Mouse (Mus musculus) R1 (cell line): ENCODE data around the gene Zxdb.
"Not testable (repeated sequence)": the region's sequence is repeated elsewhere in the genome, so short reads cannot be mapped to it uniquely, and the experiment has no call there.

Experiments used
- DNase-seq: peaks from one replicate; pipeline ENCODE4 v3.0.0-alpha.2; 2018; ENCODE audit warnings: low read depth, low spot score

Gene Zxdb

DNA sequence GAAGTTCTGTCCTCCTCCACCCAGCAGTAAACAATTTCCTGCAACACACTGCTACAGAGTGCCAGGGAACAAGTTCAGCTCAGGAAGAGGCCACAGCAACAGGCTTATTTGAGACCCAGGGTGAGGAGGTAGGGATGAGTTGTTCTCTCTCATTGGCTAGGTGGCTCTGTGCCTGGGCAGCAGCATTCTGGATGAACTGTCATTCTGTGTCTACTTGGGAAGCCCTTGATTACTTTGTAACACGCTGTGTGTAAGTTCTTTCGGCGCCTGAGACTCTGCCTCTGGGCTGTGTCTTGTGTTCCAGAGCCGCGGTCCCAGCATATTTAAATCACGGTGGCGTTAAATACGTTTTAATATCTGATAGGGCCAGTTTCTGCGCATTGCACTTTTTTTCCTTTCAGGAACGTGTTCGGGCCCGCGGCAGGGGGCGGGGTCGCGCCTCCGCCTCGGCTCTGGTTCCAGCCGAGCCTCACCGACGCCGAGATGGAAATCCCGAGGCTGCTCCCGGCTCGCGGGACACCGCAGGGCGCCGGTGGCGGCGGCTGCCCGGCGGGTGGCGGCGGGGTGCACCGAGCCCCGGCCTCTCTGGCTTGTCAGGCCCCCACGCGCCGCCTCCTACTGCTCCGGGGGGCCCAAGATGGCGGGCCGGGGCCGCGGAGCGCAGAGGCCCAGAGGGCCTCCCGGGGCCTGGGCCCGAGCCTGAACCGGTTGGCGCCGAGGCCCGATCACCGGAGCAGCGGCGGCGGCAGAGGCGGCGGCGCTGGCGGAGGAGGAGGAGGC is at the start of gene Zxdb:
Gene Zxdb, plus strand, starts transcription at position 378 of the 780 bp plus-strand sequence.
- not testable (repeated sequence) for DNase-seq

GRCm38 (mm10) chrX:94674977-94675376 is 49.4 kb upstream of the Zxdb start:
- DNase-seq: peak; percentile 44

DNA sequence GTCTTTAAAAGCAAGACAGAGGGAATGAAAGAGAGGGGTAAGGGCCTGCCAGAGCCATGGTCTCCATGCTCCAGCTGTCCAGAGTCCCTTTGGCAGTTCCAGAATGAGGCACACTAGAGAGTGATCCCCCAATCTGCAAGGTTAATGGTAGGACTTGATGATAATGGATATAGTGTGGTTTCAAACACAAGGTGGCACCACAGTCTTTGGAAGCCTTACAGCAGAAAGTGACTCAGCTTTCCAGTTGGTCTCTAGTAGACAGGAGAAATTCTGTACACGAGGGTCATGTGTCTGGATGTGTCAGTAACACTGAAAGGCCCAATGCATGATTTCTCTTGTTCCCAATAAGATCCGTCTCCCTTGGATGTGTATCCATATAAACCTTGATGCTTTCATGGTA is 42.8 kb upstream of the Zxdb start:
- DNase-seq: not testable (repeated sequence)

DNA sequence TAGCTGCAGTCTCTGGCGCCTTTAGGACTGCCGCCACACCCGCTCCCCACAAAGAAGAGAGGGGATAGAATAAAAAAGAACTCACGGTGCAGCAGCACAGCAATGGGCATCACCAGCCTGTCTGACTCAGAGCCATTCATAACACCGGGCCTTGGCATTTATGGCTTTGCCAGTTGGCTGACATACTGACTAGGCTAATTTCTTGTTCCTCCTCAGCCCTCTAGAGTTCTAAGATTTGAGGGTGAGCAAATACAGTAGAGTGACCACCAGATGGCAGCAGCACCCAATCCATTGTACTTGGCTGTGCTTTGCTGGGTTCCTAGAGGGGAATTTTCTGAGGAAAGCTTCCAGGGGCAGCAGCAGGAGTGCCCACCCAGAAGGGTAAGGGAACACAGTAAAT is 34.8 kb upstream of the Zxdb start:
- DNase-seq: not testable (repeated sequence)

DNA sequence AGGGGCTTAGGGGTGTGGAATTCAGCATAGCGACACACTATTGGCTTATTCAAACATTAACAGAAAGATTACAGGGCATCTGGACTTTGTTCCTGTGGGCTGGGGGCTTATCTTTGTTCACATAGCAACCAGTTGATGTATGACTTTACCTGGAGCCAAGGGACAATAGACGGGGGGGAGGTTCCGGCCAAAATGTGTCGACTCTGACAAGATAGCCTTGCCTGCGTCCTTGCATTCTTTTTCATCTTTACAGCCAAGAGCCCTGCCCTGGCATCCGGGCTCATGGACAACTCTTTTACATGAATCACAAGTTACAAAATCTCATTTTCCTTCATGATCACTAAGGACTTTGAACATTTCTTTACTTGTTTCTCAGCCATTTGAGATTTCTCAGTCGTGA is 17.7 kb upstream of the Zxdb start:
- not testable (repeated sequence) for DNase-seq

DNA sequence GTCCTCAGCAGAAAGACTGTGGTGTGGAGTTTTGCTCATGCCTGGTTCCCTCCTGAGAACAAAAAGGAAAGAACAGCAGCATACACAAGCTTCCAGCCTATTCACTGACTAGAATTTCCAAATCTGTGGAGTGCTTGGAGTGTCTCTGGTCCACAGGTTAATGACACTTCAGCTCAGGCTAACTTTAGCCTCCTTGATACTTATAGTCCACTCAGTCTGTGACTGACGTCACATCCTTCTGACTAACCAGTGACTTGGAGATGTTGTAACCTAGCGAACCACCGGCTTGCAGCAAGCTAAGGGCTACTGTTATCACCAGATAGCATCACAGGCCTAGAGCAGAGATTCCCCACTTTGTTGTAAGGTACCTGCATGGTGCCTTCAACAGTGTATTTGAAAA is 14.6 kb upstream of the Zxdb start:
- DNase-seq: not testable (repeated sequence)

DNA sequence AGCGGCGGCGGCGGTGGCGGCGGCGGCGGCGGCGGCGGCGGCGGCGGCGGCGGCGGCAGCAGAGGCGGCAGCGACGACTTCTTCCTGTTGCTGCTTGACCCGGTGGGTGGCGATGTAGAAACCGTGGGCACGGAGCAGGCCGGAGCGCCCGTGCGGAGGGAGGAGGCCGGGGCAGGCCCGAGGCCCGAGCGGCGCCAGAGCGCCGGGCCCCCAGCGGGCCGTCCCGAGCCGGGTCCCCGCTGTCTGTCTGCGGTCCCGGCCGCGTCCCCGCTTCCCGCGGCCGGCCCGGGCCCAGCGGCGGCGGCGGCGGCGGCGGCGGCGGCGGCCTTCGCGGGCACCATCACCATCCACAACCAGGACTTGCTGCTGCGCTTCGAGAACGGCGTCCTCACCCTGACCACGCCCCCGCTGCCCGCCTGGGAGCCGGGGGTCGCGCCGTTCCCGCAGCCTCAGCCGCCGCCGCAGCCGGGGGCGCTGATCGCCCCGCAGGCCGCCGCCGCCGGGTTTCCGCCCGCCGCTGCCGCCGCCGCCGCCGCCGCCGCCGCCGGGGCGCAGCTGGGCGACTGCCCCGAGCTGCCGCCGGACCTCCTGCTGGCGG is 702 bp downstream of the Zxdb start:
- not testable (repeated sequence) for DNase-seq

DNA sequence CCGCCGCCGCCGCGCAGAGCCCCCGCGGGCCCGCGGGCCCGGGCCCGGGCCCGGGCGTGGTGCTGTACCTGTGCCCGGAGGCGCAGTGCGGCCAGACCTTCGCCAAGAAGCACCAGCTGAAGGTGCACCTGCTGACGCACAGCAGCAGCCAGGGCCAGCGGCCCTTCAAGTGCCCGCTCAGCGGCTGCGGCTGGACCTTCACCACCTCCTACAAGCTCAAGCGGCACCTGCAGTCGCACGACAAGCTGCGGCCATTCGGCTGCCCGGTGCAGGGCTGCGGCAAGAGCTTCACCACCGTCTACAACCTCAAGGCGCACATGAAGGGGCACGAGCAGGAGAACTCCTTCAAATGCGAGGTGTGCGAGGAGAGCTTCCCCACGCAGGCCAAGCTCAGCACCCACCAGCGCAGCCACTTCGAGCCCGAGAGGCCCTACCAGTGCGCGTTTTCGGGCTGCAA is 1.3 kb downstream of the Zxdb start:
- DNase-seq: not testable (repeated sequence)

DNA sequence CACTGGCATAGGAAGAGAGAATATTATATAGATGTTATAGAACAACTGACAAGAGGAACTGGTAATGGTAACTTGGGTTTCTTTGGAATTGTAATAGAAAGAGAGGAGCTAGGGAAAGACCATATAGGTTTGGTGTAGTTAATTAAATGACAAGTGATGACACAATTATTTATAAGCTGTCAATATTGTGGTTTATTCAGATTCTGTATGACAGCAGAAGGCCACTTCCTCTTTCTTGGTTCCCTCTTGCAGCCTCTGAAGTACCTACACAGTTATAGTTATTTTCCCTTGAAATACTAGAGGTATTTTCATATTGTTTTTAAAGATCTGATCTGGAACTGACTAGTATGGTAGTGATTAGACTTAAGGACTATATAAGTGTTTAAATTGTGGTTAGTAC is 7.2 kb downstream of the Zxdb start:
- DNase-seq: no peak

DNA sequence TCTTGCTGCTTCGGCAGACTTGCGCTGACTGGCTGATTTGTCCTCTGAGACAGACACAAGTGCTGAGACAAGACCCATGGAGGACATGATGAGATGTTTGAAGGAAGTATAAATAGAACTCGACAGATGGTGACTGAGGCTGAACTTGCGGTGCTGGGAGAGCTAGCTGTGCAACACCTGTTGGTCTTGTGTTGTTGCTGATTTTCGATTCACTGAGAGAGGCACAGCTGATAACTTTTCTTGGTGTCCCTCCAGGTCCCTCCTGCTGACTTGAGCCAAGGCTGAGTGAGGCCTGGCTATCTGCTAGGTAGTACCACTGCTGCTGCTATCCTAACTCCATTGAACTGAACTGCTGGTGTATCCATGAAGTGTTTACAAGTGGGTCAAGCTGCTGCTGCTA is 29.4 kb downstream of the Zxdb start:
- no peak for DNase-seq

DNA sequence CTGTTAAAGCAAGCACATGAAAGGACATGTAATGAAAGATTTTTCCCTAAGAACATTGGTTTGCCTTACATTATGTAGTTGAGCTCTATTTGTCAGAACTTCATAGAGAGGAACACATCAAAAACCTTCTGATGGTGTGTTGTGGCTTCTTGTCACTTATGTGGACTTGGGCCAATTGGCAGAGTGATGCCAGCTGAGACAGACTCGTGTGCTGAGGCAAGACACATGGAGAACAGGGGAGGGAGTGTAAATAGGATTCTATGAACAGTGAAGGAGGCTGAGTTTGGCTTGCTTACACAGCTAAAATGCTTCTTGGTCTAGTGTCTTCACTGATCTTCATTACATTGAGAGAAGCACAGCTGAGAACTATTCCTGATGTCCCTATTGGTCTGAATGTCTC is 35.6 kb downstream of the Zxdb start:
- no peak for DNase-seq

DNA sequence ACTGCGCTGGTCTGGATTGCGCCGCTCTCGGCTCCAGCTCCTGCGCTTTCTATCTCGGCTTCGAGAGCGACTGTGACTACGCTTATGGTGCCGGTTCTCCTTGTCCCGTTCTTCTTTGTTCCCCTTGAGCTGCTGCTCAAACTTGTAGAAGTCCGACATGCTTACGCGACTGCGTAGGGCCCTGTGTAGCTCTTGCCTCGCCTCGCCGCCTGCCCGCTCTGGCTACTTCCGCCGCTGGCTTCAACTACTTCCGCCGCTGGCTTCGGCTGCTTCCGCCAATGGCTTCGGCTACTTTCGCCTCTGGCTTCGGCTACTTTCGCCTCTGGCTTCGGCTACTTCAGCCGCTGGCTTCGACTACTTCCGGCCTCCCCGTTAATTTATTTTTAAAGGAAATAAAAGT is 49.5 kb downstream of the Zxdb start:
- DNase-seq: peak; percentile 10
